Mouse (Mus musculus) layer of hippocampus, adult 2 months (tissue): ENCODE measurements around the gene BC035044. TPM values are rescaled to one million over a fixed set of nuclear protein-coding genes. Genes with fewer than 3 reads are reported as not detected.

ENCODE experiments used
- DNase-seq, 2 experiments: peaks; one replicate each; pipeline ENCODE4 v3.0.0; 2022; ENCODE audit warnings: low spot score in 2 of 2
- H3K27ac ChIP-seq: fragments of 200-600 bp; 2 replicates; pipeline ENCODE4 v1.8.1; 2022
- H3K4me3 ChIP-seq: fragments of 200-600 bp; 2 replicates; pipeline ENCODE4 v1.8.1; 2022; ENCODE audit warnings: mild to moderate bottlenecking
- CTCF ChIP-seq: fragments of 200-600 bp; conservative IDR thresholded peaks from 2 replicates; pipeline ENCODE4 v1.8.1; 2022; ENCODE audit warnings: antibody characterized with exemption, mild to moderate bottlenecking, moderate library complexity
- total RNA-seq, 2 experiments: library from RNA; stranded (reverse); gene quantifications; 2 replicates each; pipeline ENCODE4 v1.2.3; 2021

BC035044 gene
- total RNA-seq, 2 experiments from 2014 or later = 2.0 to 2.8 TPM

DNA sequence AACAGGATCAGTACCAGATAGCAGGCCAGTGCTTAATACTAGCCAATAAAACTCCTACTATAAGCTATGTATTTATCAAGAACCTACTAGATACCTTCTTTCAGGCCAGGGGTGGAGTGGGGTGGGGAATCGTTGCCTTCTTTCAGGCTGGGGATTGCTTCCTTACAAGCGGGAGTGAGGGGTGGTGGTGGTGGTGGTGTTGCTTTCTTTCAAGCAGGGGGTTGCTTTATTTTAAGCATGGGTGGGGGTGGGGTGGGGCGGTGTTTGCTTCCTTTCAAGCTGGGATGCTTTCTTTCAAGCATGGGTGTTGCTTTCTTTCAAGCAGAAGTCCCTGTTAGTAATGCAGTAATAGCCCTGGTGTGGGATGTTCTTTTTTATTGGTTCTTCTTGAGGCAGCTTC lies 22.1 kb downstream of the BC035044 start:
- DNase-seq = no peak
- Histone ChIP-seq H3K4me3 (no peak overlapping the region), H3K27ac (0 out of 2 replicates have a peak overlapping the region, but pooled peaks have one; percentile 20)
- no peak for TF ChIP-seq CTCF

DNA sequence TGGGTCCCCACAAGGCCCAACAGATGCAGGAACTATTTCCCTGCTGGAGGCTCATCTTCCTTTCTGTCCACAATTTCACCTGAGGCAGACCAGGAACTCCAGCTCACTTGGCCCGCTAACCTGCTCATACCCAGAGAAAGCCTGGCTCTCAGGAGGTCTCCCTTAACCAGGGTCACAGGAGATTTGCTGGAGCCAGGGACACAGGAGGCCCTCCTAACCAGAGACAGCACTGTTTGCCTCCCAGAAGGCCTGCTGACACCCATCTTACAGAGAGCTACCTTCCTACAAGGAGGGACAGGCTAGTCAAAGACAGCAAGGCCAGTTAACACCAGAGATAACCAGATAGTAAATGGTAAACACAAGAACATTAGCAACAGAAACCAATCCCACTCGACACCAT lies 33.0 kb downstream of the BC035044 start:
- H3K27ac ChIP-seq = no peak overlapping the region
- DNase-seq = no peak
- TF ChIP-seq CTCF = no peak
- no peak overlapping the region for H3K4me3 ChIP-seq

DNA sequence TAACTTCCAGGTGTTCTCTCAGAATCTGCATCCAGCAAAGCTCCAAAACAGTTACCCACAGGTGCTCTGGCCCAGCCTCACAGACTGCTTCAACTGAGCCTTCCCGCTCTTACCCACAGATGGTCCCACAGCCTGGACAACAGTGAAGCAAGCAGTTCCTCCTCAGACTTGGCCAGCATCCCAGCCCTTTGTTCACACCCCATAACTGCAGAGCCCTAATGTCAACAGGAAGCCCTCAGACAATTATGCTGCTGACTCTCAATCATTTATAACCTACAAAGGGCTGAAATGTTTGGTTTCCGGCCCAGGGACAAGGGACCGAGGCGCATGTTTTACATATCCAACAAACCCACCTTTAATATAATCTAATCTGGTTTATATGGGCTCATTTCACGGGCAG lies 34.7 kb downstream of the BC035044 start:
- Histone ChIP-seq H3K27ac (peak overlapping the region; percentile 2; the same call in 1 of the 2 replicates), H3K4me3 (no peak overlapping the region)
- peak; percentile 56 to 73 for DNase-seq
- no peak for TF ChIP-seq CTCF

DNA sequence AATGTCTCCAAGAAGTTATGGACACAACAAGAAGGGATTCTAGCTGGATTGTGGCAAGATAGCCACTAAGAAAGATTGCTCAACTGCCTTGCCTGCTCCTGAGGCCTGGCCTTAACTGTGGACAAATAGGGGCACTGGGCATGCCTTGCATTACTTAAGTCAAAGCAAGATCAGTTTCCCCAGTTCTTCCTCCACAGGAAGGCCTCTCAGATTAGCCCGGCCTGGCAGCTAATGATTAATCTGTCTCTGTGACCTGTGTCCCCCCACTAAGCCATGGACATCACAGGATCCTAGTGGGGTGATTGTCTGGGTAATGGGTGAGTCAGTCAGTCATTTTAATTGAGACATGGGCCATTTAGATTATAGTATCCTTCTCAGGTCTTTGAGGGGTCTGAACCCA lies 35.4 kb downstream of the BC035044 start:
- H3K27ac ChIP-seq = peak overlapping the region; percentile 2; the same call in 1 of the 2 replicates
- no peak overlapping the region for H3K4me3 ChIP-seq
- no peak for TF ChIP-seq CTCF
- DNase-seq = no peak

DNA sequence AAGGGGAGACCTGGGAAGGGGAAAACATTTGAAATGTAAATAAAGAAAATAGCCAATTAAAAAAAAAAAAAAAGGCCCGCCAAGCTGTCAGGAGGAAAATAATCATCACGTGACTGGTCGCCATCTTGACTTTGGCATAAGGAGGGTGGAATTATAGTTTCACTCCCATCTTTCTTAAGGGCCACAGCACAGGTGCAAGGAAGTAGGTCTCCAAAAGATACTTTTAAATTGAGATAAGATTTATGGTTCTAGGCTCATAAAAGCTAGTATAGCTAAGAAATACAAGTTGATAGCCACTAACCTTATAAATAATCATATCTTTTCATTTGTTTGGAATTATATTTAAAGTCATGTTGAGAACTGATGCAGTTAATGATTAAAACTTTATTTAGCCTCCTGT lies 36.0 kb downstream of the BC035044 start:
- TF ChIP-seq CTCF = no peak
- no peak for DNase-seq
- Histone ChIP-seq H3K4me3 (no peak overlapping the region), H3K27ac (0 out of 2 replicates have a peak overlapping the region, but pooled peaks have one; percentile 2)

DNA sequence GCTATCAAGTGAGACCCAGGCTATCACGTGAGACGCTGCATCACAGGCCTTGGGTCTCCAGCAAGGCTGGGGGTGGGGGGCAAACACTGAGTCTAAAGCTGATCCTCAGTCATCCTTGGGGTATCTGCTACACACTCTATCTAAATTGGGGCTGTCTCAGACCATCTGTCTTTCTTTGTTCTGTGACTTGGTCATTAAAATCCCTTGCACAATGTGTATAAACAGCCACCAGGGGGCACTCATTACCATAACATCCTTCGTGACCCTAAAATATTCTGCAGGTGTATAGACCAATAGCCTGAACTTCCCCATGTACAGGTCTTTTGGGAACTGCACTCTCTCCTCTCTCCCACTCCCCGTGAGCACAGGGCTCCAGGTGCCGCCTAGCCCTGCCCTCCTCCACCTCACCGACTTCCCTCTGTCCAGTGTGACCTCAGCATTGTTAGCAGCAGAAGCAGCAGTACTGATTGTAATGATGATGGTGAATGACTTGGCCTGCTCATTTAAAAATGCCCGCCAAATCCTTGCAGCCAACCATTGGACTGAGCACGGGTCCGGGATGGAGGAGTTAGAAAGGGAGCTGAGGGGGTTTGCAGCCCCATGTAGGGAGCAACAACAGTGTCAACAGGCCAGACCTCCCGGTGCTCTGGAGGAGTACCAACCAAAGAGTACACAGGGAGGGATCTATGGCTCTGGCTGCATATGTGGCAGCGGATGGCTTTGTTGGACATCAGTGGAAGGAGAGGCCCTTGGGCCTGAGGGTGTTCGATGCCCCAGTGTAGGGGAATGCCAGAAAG lies 36.7 kb downstream of the BC035044 start:
- peak; percentile 92 for TF ChIP-seq CTCF
- Histone ChIP-seq H3K4me3 (0 out of 2 replicates have a peak overlapping the region, but pooled peaks have one; percentile 17), H3K27ac (no peak overlapping the region)
- peak; percentile 25 to 76 for DNase-seq

DNA sequence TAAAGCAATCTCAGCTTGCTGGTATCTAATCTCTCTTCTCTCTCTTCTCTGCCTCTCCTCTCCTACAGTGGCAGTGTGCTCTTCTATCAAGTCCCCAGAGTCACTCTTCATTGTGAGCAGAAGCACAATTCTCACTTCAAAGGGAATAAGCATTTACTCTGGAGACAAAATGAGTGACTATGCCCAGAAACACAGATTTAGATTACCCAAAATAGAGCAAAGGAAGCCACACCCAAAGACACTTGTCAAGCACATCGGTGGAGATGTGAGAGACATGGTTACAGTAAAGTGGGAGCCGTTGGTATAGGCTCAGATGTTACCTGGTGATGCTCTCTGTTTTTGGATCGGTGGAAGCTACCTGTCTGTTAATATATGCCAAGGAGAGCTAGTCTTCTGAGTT lies 38.2 kb downstream of the BC035044 start:
- Histone ChIP-seq H3K27ac (no peak overlapping the region), H3K4me3 (no peak overlapping the region)
- no peak for TF ChIP-seq CTCF
- no peak for DNase-seq

DNA sequence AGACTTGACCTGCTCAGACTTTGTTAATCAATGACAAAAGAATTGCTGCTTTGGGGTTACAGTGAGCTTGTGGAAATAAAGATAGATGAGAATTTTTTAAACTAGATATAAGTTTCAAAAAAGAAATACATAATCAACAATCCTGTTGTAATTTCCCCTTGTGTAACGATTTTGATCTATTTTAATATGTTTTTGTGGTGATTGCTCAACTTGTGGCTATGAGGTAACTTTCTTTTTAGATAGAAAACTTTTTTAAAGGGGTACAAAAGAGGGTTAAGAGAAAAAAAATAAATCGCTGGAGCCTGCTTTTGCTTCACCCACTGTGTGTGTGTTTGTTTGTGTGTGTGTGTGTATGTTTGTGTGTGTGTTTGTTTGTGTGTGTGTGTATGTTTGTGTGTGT lies 39.8 kb downstream of the BC035044 start:
- no peak for DNase-seq
- H3K4me3 ChIP-seq = no peak overlapping the region
- TF ChIP-seq CTCF = no peak
- H3K27ac ChIP-seq = no peak overlapping the region

DNA sequence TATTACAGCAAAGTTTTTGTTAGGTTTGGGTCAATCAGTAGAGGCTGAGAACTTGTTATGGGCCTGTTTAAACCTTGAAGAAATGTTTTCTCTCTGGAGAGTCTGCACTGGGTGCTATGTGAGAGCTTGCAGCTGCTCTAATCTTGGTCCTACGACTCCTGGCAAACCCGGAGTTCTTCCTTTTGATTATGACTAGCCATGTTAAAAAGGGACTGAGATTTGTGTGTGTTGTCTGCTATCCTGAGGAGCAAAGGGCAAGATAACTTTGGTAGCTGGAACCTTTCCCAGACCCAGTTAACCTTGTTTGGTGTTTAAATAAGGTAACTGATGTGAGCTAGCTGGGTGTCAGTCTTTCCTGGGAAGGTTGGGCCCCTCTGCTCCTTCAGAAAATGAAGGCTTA lies 40.3 kb downstream of the BC035044 start:
- no peak overlapping the region for H3K27ac ChIP-seq
- no peak overlapping the region for H3K4me3 ChIP-seq
- no peak for DNase-seq
- TF ChIP-seq CTCF = no peak

DNA sequence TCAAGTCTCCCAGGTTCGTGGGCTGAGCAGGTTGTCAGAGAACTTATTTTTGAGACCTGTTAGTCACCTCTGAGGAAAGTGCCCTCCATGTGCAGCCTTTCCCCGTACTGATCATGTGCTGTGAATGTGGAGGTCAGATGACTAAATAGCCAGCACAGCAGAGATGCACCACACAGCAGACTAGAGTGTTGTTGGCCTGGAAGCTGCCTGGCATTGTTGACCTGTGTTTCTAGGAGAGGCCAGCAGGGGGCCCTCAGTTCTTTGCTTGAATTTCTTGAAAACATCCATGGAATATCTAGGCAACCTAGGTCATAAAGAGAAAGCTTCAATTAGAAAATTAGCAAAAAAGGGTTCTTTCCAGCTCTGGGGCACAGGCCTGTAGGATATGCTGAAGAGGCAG lies 41.0 kb downstream of the BC035044 start:
- peak in 1 of 2 experiments; percentile 52 for DNase-seq
- no peak overlapping the region for H3K4me3 ChIP-seq
- no peak overlapping the region for H3K27ac ChIP-seq
- TF ChIP-seq CTCF = peak; percentile 81

DNA sequence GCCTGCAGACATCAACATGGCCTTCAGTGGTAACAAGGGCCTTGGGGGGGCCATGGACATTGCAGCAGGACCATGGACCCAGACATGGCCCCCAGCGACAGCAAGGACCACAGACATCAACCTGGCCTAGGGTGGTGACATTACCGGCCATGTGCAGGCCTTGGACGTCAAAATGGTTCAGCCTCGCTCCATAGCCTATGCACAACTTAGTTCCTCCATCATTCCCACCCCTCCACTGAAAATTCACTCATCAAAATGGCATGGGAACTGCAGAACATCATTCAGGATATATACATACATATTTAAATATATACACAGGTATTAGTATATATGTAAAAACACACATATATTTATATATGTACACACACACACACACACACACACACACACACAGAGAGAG lies 43.5 kb downstream of the BC035044 start:
- no peak for DNase-seq
- no peak overlapping the region for H3K27ac ChIP-seq
- no peak overlapping the region for H3K4me3 ChIP-seq
- TF ChIP-seq CTCF = no peak

DNA sequence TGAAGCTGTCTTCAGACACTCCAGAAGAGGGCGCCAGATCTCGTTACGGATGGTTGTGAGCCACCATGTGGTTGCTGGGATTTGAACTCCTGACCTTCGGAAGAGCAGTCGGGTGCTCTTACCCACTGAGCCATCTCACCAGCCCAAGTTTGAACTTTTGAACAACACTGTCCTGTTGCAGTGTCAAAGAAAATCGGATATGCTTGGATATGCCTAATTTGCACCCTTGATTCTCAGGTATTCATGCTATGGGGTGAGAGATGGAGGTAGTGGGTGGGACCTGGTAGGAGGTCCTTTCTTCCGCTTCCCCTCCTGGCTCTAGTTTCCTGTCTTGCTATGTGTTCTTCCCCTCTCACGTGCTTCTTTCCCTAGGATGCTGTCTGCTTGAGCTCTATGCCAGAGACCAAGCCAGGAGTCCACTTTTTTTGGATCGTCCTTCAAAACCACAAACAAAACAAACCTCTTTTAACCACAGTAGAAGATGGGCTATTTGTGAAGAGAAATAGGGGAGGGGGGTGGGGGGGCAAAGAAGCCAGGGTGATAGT lies 44.9 kb downstream of the BC035044 start:
- Histone ChIP-seq H3K4me3 (no peak overlapping the region), H3K27ac (no peak overlapping the region)
- DNase-seq = no peak
- TF ChIP-seq CTCF = no peak

DNA sequence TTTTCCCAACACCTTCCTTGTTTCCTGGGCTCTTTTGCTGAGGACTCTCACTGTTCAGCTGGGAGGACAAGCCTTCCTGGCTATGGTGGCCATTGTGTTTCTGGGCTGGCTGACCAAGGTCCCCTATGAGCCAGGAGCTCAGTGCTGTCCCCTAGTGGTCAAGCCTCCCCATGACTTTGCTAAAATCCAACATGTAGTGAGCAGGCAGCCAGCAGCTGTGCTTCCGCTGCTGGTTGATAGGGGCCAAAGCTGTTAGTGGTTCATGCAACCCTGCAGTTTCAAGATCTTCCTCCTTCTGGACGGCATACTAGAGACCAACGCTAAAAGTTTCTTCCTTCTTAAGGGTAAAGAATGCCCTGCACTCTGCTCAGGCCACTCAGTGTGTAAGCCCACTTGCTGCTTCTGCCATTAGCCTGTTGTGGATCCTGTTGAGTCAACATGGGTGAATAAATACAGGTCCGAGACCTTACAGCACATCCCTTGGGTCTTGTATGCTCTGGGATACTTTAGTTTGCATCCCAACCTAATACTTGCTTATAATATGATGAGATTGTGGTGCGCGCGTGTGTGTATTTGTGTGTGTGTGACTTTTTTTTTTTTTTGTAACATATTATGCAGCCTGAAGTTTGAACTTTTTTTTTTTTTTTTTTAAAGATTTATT lies 45.5 kb downstream of the BC035044 start:
- TF ChIP-seq CTCF = peak; percentile 96
- Histone ChIP-seq H3K27ac (peak overlapping the region; percentile 86; the same call in 1 of the 2 replicates), H3K4me3 (no peak overlapping the region)
- peak; percentile 77 to 83 for DNase-seq
